Mouse (Mus musculus): ENCODE results near the gene Sdcbp2.

GRCm38 (mm10) chr2:151623776-151624175 lies 51.4 kb downstream of the Sdcbp2 start:
- TF ChIP-seq CTCF (IDR thresholded peaks at IDR 0.05; ENCODE audit: low read depth), result no peak
- no peak for TF ChIP-seq EP300 (IDR thresholded peaks at IDR 0.05; ENCODE audit: low read depth)

Data from liver, postnatal 0 days (tissue).